Mouse (Mus musculus) MEL (cell line): Measurements from ENCODE around the gene Gripap1. TPM values are rescaled to one million over a fixed set of nuclear protein-coding genes. Genes with fewer than 3 reads are reported as not detected.

Experiments
- DNase-seq: peaks from one replicate; pipeline ENCODE4 v3.0.0; 2011; ENCODE audit warnings: low read depth, low spot score
- H3K27ac ChIP-seq: 2 replicates; pipeline ENCODE4 v1.5.1; 2012; ENCODE audit warnings: low read depth, mild to moderate bottlenecking, control low read depth, low read length, moderate library complexity; ENCODE audit not compliant: control insufficient read depth
- H3K27me3 ChIP-seq, 2 experiments: fragments of 150-350 bp in 1 of 2; sonication (generic) in 1 of 2; 2 replicates each; pipeline ENCODE4 v1.6.1; 2012; ENCODE audit warnings: low read length in 2 of 2, mild to moderate bottlenecking in 2 of 2, improper control_type of control experiment in 1 of 2, moderate library complexity in 1 of 2; ENCODE audit not compliant: insufficient read depth in 2 of 2, control insufficient read depth in 1 of 2
- H3K36me3 ChIP-seq, 2 experiments: 2 replicates each; pipeline ENCODE4 v1.6.1; 2012 to 2014; ENCODE audit warnings: low read length in 2 of 2, improper control_type of control experiment in 1 of 2, inconsistent platforms in 1 of 2, mild to moderate bottlenecking in 1 of 2; ENCODE audit not compliant: insufficient read depth in 2 of 2, control insufficient read depth in 1 of 2
- H3K4me1 ChIP-seq, 2 experiments: fragments of 150-350 bp in 1 of 2; sonication (generic) in 1 of 2; 2 replicates each; pipeline ENCODE4 v1.6.1; 2012; ENCODE audit warnings: low read length in 2 of 2, improper control_type of control experiment in 1 of 2, mild to moderate bottlenecking in 1 of 2; ENCODE audit not compliant: insufficient read depth in 2 of 2, control insufficient read depth in 1 of 2
- H3K4me3 ChIP-seq, 2 experiments: fragments of 150-350 bp in 1 of 2; sonication (generic) in 1 of 2; 2 replicates each; pipeline ENCODE4 v1.5.1; 2012; ENCODE audit warnings: low read depth in 2 of 2, low read length in 2 of 2, mild to moderate bottlenecking in 2 of 2, moderate library complexity in 2 of 2, control low read depth in 1 of 2, improper control_type of control experiment in 1 of 2; ENCODE audit not compliant: control insufficient read depth in 1 of 2, insufficient read depth in 1 of 2
- H3K79me2 ChIP-seq: 2 replicates; pipeline ENCODE4 v1.6.1; 2012; ENCODE audit warnings: mild to moderate bottlenecking, low read length, moderate library complexity; ENCODE audit not compliant: control insufficient read depth, poor library complexity, insufficient read depth
- H3K9ac ChIP-seq: 2 replicates; pipeline ENCODE4 v1.6.1; 2012; ENCODE audit warnings: low read depth, mild to moderate bottlenecking, control low read depth, low read length, moderate library complexity; ENCODE audit not compliant: control insufficient read depth, poor library complexity, severe bottlenecking
- H3K9me3 ChIP-seq: fragments of 150-350 bp; sonication (generic); replicated peaks from 2 replicates; pipeline ENCODE4 v1.6.1; 2012; ENCODE audit warnings: mild to moderate bottlenecking, low read length, improper control_type of control experiment, moderate library complexity; ENCODE audit not compliant: insufficient read depth
- BHLHE40 ChIP-seq: IDR thresholded peaks from 2 replicates; pipeline ENCODE4 v1.6.1; 2012; ENCODE audit warnings: low read depth, mild to moderate bottlenecking, inconsistent platforms, low read length, improper control_type of control experiment, borderline replicate concordance
- CHD1 ChIP-seq: IDR thresholded peaks from 2 replicates; pipeline ENCODE4 v1.6.1; 2012; ENCODE audit warnings: low read depth, mild to moderate bottlenecking, inconsistent platforms, low read length, improper control_type of control experiment
- CHD2 ChIP-seq: IDR thresholded peaks from 2 replicates; pipeline ENCODE4 v1.6.1; 2011; ENCODE audit warnings: low read length, improper control_type of control experiment
- ELF1 ChIP-seq: IDR thresholded peaks from 2 replicates; pipeline ENCODE4 v1.6.1; 2014; ENCODE audit warnings: low read depth, mild to moderate bottlenecking, inconsistent platforms, low read length, improper control_type of control experiment, moderate library complexity
- EP300 ChIP-seq, 2 experiments: IDR thresholded peaks; 2 replicates each; pipeline ENCODE4 v1.6.1; 2011; ENCODE audit warnings: improper control_type of control experiment in 2 of 2, low read length in 2 of 2, low read depth in 1 of 2, mild to moderate bottlenecking in 1 of 2
- ETS1 ChIP-seq: IDR thresholded peaks from 2 replicates; pipeline ENCODE4 v1.6.1; 2012; ENCODE audit warnings: low read depth, mild to moderate bottlenecking, inconsistent platforms, low read length, improper control_type of control experiment, moderate library complexity
- GABPA ChIP-seq: IDR thresholded peaks from 2 replicates; pipeline ENCODE4 v1.6.1; 2012; ENCODE audit warnings: low read depth, mild to moderate bottlenecking, inconsistent platforms, low read length, improper control_type of control experiment, moderate library complexity
- GATA1 ChIP-seq: IDR thresholded peaks from 2 replicates; pipeline ENCODE4 v1.6.1; 2011; ENCODE audit warnings: low read depth, low read length, improper control_type of control experiment
- HCFC1 ChIP-seq: IDR thresholded peaks from 2 replicates; pipeline ENCODE4 v1.6.1; 2012; ENCODE audit warnings: low read depth, mild to moderate bottlenecking, inconsistent platforms, low read length, improper control_type of control experiment, moderate library complexity
- KAT2A ChIP-seq: conservative IDR thresholded peaks from 2 replicates; pipeline ENCODE4 v1.6.1; 2012; ENCODE audit warnings: low read depth, low read length, improper control_type of control experiment, inconsistent platforms
- MAFK ChIP-seq: IDR thresholded peaks from 2 replicates; pipeline ENCODE4 v1.6.1; 2011; ENCODE audit warnings: low read depth, mild to moderate bottlenecking, low read length, improper control_type of control experiment, borderline replicate concordance
- MAX ChIP-seq: IDR thresholded peaks from 2 replicates; pipeline ENCODE4 v1.6.1; 2011; ENCODE audit warnings: low read length, improper control_type of control experiment
- MAZ ChIP-seq: IDR thresholded peaks from 2 replicates; pipeline ENCODE4 v1.6.1; 2012; ENCODE audit warnings: low read depth, mild to moderate bottlenecking, inconsistent platforms, low read length, improper control_type of control experiment
- MEF2A ChIP-seq: IDR thresholded peaks from 2 replicates; pipeline ENCODE4 v1.6.1; 2014; ENCODE audit warnings: low read depth, mild to moderate bottlenecking, inconsistent platforms, low read length, improper control_type of control experiment; ENCODE audit not compliant: poor library complexity, insufficient replicate concordance, severe bottlenecking; ENCODE audit errors: extremely low read depth
- MXI1 ChIP-seq: IDR thresholded peaks from 2 replicates; pipeline ENCODE4 v1.6.1; 2011; ENCODE audit warnings: mild to moderate bottlenecking, low read depth, low read length, improper control_type of control experiment
- MYC ChIP-seq: IDR thresholded peaks from 2 replicates; pipeline ENCODE4 v1.6.1; 2011; ENCODE audit warnings: low read depth, mild to moderate bottlenecking, low read length, improper control_type of control experiment, moderate library complexity
- NELFE ChIP-seq: IDR thresholded peaks from 2 replicates; pipeline ENCODE4 v1.6.1; 2011; ENCODE audit warnings: low read depth, low read length, improper control_type of control experiment
- NRF1 ChIP-seq: IDR thresholded peaks from 2 replicates; pipeline ENCODE4 v1.6.1; 2014; ENCODE audit warnings: low read depth, mild to moderate bottlenecking, inconsistent platforms, low read length, improper control_type of control experiment, moderate library complexity; ENCODE audit not compliant: poor library complexity, insufficient read depth, severe bottlenecking
- POLR2A ChIP-seq, 2 experiments: IDR thresholded peaks; 2 replicates each; pipeline ENCODE4 v1.6.1; 2011 to 2012; ENCODE audit warnings: low read length in 2 of 2, mild to moderate bottlenecking in 2 of 2, control low read depth in 1 of 2, improper control_type of control experiment in 1 of 2, low read depth in 1 of 2, moderate library complexity in 1 of 2; ENCODE audit not compliant: control insufficient read depth in 1 of 2, insufficient read depth in 1 of 2, poor library complexity in 1 of 2
- POLR2AphosphoS2 ChIP-seq: IDR thresholded peaks from 2 replicates; pipeline ENCODE4 v1.6.1; 2011; ENCODE audit warnings: low read length, improper control_type of control experiment
- RCOR1 ChIP-seq: IDR thresholded peaks from 2 replicates; pipeline ENCODE4 v1.6.1; 2012; ENCODE audit warnings: low read depth, mild to moderate bottlenecking, inconsistent platforms, low read length, improper control_type of control experiment
- SIN3A ChIP-seq: IDR thresholded peaks from 2 replicates; pipeline ENCODE4 v1.6.1; 2012; ENCODE audit warnings: low read length, improper control_type of control experiment, inconsistent platforms
- TBP ChIP-seq: IDR thresholded peaks from 2 replicates; pipeline ENCODE4 v1.8.0; 2011; ENCODE audit warnings: low read depth, low read length, improper control_type of control experiment
- TCF12 ChIP-seq: IDR thresholded peaks from 2 replicates; pipeline ENCODE4 v1.6.1; 2014; ENCODE audit warnings: low read depth, mild to moderate bottlenecking, inconsistent platforms, low read length, improper control_type of control experiment, moderate library complexity
- UBTF ChIP-seq: IDR thresholded peaks from 2 replicates; pipeline ENCODE4 v1.6.1; 2012; ENCODE audit warnings: low read depth, mild to moderate bottlenecking, inconsistent platforms, low read length, improper control_type of control experiment, moderate library complexity, borderline replicate concordance; ENCODE audit not compliant: insufficient read depth
- ZC3H11A ChIP-seq: IDR thresholded peaks from 2 replicates; pipeline ENCODE4 v1.6.1; 2012; ENCODE audit warnings: low read depth, mild to moderate bottlenecking, inconsistent platforms, low read length, improper control_type of control experiment
- ZMIZ1 ChIP-seq: IDR thresholded peaks from 2 replicates; pipeline ENCODE4 v1.6.1; 2012; ENCODE audit warnings: low read depth, mild to moderate bottlenecking, inconsistent platforms, low read length, improper control_type of control experiment, moderate library complexity
- ZNF384 ChIP-seq: IDR thresholded peaks from 2 replicates; pipeline ENCODE4 v1.6.1; 2012; ENCODE audit warnings: low read depth, mild to moderate bottlenecking, inconsistent platforms, low read length, improper control_type of control experiment
- polyA plus RNA-seq, 2 experiments: library from polyadenylated mRNA; stranded (reverse) in 1 of 2; unstranded in 1 of 2; fragments of >175 nt in 1 of 2; fragments of >200 nt in 1 of 2; gene quantifications; 2 replicates each; pipeline versions ENCODE4 v1.2.1 to v1.2.4; 2012; ENCODE audit warnings: low replicate concordance in 2 of 2, low read depth in 1 of 2; ENCODE audit not compliant: insufficient read length in 2 of 2, insufficient read depth in 1 of 2, missing spikeins in 1 of 2
- total RNA-seq: library from RNA; depleted of rRNA; stranded (reverse); fragments of 300-350 nt; gene quantifications from 2 replicates; pipeline ENCODE4 v1.2.3, GENCODE M21; 2012; rRNA removed

Gene Gripap1
- total RNA-seq (36.2 and 40.5 TPM in 2 replicates), polyA plus RNA-seq (100 to 1,000 TPM in 1 of 2 experiments, 10 to 100 TPM in 1; 84.6 to 244 TPM)

- Histone ChIP-seq H3K9ac (peak within 1 kb of the TSS; percentile 85), H3K36me3 (peaks cover 0 to 17% of the 10 kb centered on the region in 2 experiments; a peak in 2 of 4 replicates), H3K79me2 (peaks cover 12% of the 10 kb centered on the region), H3K4me3 (peak within 1 kb of the TSS; percentile 70 to 85), H3K27ac (peak within 1 kb of the TSS; percentile 68), H3K4me1 (peaks cover 3 to 15% of the 10 kb centered on the region in 2 experiments; a peak in 3 of 4 replicates), H3K9me3 (no peaks in the 10 kb centered on the region), H3K27me3 (no peaks in the 10 kb centered on the region)
- TF ChIP-seq TBP = peak; percentile 89
- TF ChIP-seq POLR2A (IDR thresholded peaks at IDR 0.05; ENCODE audit: control insufficient read depth in 1 of 2, insufficient read depth in 1 of 2, low read depth in 1 of 2, low read length in 2 of 2, poor library complexity in 1 of 2) = peak; percentile 70 to 87
- peak; percentile 87 for TF ChIP-seq POLR2AphosphoS2
- TF ChIP-seq ETS1 = peak; percentile 61
- TF ChIP-seq TCF12 = peak; percentile 88
- peak; percentile 77 for TF ChIP-seq MYC
- peak; percentile 54; the same call in 1 of the 2 replicates for TF ChIP-seq MAX
- 0 out of 2 replicates have a peak, but pooled peaks have one; percentile 16 for TF ChIP-seq ZNF384
- no peak for TF ChIP-seq MEF2A
- peak; percentile 93 for TF ChIP-seq NELFE
- TF ChIP-seq CHD2 = peak; percentile 65
- TF ChIP-seq RCOR1 = peak; percentile 50; the same call in 1 of the 2 replicates
- TF ChIP-seq BHLHE40 = peak; percentile 58; the same call in 1 of the 2 replicates
- TF ChIP-seq ZC3H11A = no peak
- peak; percentile 82 for TF ChIP-seq MXI1
- TF ChIP-seq MAZ = no peak; the same call in 1 of the 2 replicates
- no peak for TF ChIP-seq GATA1
- TF ChIP-seq ELF1 = peak; percentile 93
- peak; percentile 100 for TF ChIP-seq CHD1
- TF ChIP-seq UBTF = no peak
- TF ChIP-seq MAFK = no peak
- TF ChIP-seq EP300 (IDR thresholded peaks at IDR 0.05; ENCODE audit: low read depth in 1 of 2, low read length in 2 of 2) = peak in 1 of 2 experiments; percentile 33; a peak in 1 of 4 replicates
- TF ChIP-seq NRF1 = peak; percentile 89
- peak; percentile 96 for TF ChIP-seq SIN3A
- TF ChIP-seq ZMIZ1 = peak; percentile 93
- TF ChIP-seq GABPA = no peak
- peak; percentile 85 for TF ChIP-seq HCFC1
- peak; percentile 66 for TF ChIP-seq KAT2A
- peak; percentile 98 for DNase-seq
Observed at GRCm38 (mm10) chrX:7789542-7790136, at the start of gene Gripap1. TSS of gene Gripap1 (plus strand) at chrX:7789765.
